Mouse (Mus musculus) neural tube, embryonic 13.5 days (tissue): ENCODE results near the gene Tmbim1. TPM values are rescaled to one million over a fixed set of nuclear protein-coding genes. Genes with fewer than 3 reads are reported as not detected.

ENCODE experiments used
- ATAC-seq: fragments of 200-750 bp; cut with Nextera tagmentation; 2 replicates; pipeline ENCODE4 v1.8.0; 2017; ENCODE audit warnings: low read depth, mild to moderate bottlenecking, moderate TSS enrichment, moderate library complexity
- H3K27ac ChIP-seq: fragments of 300-500 bp; sonication (generic); replicated peaks from 2 replicates; pipeline ENCODE4 v1.5.1; 2015; ENCODE audit warnings: moderate library complexity, mild to moderate bottlenecking, inconsistent platforms
- H3K27me3 ChIP-seq: fragments of 300-500 bp; sonication (generic); 2 replicates; pipeline ENCODE4 v1.6.1; 2015; ENCODE audit warnings: mild to moderate bottlenecking, inconsistent platforms
- H3K36me3 ChIP-seq: fragments of 300-500 bp; sonication (generic); 2 replicates; pipeline ENCODE4 v1.6.1; 2015; ENCODE audit warnings: mild to moderate bottlenecking, inconsistent platforms
- H3K4me1 ChIP-seq: fragments of 300-500 bp; sonication (generic); replicated peaks from 2 replicates; pipeline ENCODE4 v1.6.1; 2015; ENCODE audit warnings: inconsistent platforms
- H3K4me2 ChIP-seq: fragments of 300-500 bp; sonication (generic); 2 replicates; pipeline ENCODE4 v1.6.1; 2015; ENCODE audit warnings: inconsistent platforms, mild to moderate bottlenecking, moderate library complexity
- H3K4me3 ChIP-seq: fragments of 300-500 bp; sonication (generic); 2 replicates; pipeline ENCODE4 v1.5.1; 2015; ENCODE audit warnings: mild to moderate bottlenecking, inconsistent platforms
- H3K9ac ChIP-seq: fragments of 300-500 bp; sonication (generic); 2 replicates; pipeline ENCODE4 v1.6.1; 2015; ENCODE audit warnings: moderate library complexity, mild to moderate bottlenecking, inconsistent platforms
- H3K9me3 ChIP-seq: fragments of 300-500 bp; sonication (generic); 2 replicates; pipeline ENCODE4 v1.6.1; 2016; ENCODE audit warnings: inconsistent platforms
- WGBS: fragments of 180-500 bp; shearing (Covaris S2); methylation state at CpG from one replicate; pipeline ENCODE4 v1.1.7; 2015; 5-methylcytosine and 5-hydroxymethylcytosine counted together
- polyA plus RNA-seq: library from polyadenylated mRNA; unstranded; fragments of >200 nt; fragmentation: Nextera tagmentation; extraction: Ambion mirVana; gene quantifications from 2 replicates; pipeline ENCODE4 v1.2.1, GENCODE M21; 2015

Tmbim1 gene
- polyA plus RNA-seq, 1 experiment from 2014 or later = 10.9 TPM

- no peak overlapping the region for H3K4me2 ChIP-seq
- H3K9ac ChIP-seq = no peak overlapping the region
- H3K9me3 ChIP-seq = no peaks in the 10 kb centered on the region
- H3K4me3 ChIP-seq = no peak overlapping the region
- ATAC-seq = no peak
- 98% methylated on average over 8 of the region's 8 CpGs for WGBS
- no peaks in the 10 kb centered on the region for H3K4me1 ChIP-seq
- H3K27me3 ChIP-seq = no peaks in the 10 kb centered on the region
- no peak overlapping the region for H3K27ac ChIP-seq
- peaks cover 92% of the 10 kb centered on the region for H3K36me3 ChIP-seq
Measured at GRCm38 (mm10) chr1:74255704-74256345, 49.6 kb downstream of the Tmbim1 start.

DNA sequence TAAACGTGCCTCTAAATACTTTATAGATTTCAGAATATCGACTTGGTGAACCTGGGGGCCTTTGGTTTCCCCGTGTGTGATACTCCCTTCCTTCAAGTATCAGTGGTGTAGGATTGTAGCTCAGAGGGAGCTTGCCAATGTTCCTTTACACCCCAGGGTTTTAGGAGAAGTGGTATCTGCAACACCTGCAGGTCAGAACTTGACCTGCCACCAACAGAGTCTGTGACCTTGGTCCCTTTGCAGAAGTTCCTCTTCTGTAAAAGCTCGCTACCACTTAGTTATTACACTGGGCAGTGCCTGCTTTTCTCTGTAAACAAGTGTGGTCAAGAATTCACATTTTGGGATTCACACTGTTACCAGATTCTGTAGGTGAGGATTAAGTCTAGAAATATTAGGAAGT, 55.3 kb downstream of the Tmbim1 start:
- H3K9me3 ChIP-seq = no peaks in the 10 kb centered on the region
- no peaks in the 10 kb centered on the region for H3K27me3 ChIP-seq
- no peak overlapping the region for H3K4me2 ChIP-seq
- H3K27ac ChIP-seq = no peak overlapping the region
- WGBS = 91% methylated on average over 4 of the region's 4 CpGs
- peaks cover 77% of the 10 kb centered on the region for H3K36me3 ChIP-seq
- ATAC-seq = no peak
- H3K4me1 ChIP-seq = peaks cover 3% of the 10 kb centered on the region; the same call in 1 of the 2 replicates
- H3K9ac ChIP-seq = no peak overlapping the region
- no peak overlapping the region for H3K4me3 ChIP-seq

DNA sequence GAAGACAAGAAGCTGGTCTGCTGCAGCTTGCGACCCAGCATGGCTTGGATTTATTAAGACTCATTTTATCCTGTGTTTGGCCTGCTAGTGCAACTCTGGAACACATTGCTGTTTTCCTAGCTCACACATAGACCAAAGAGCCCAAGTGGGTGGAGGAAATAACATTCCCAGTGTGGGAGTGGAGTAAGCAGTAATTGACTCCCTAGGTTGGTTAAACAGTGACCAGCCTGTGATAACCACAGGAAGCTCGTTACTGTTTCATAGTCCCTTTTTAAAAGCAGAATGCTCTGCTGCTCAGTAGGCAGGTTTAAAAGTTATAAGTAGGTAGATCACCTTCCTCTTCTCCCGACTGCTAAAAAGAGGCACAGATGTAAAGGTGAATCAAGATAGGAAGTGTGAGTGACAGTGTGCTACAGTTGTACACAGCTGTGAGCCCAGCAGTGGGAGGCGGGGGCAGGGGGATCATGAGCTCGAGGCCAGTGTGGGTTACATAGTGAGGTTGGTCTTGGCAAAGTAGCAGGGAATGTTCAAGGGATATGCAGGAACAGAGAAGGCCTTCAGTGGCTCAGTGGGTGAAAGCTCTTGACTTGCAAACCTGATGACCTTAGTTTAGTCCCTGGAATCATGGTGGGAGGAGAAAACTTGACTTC, 56.0 kb downstream of the Tmbim1 start:
- Histone ChIP-seq H3K9me3 (no peaks in the 10 kb centered on the region), H3K4me1 (peaks cover 8% of the 10 kb centered on the region; the same call in 1 of the 2 replicates), H3K4me3 (no peak overlapping the region), H3K27me3 (no peaks in the 10 kb centered on the region), H3K36me3 (peaks cover 71% of the 10 kb centered on the region), H3K4me2 (no peak overlapping the region), H3K9ac (no peak overlapping the region), H3K27ac (no peak overlapping the region)
- ATAC-seq = no peak
- 78% methylated on average over 5 of the region's 5 CpGs for WGBS

DNA sequence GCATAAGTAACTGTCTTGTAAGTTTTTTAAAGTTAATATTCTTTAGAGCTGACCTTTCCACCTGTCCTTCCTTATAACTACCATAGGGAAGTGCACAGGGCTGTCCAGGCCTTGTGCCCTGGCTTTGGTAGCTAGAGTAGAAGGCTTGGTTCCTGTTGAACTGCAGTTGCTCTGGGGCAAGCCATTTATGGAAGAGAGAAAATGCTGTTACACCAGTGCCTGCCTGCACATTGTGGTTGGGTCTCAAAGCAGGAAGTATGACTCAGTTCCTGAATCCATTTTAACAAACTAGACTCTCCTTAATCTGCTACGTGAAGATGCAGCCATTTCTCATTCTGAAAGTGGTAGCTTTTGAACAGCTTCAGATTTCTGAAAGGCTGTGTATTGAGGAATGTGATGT, 56.6 kb downstream of the Tmbim1 start:
- H3K27me3 ChIP-seq = no peaks in the 10 kb centered on the region
- ATAC-seq = no peak
- peaks cover 64% of the 10 kb centered on the region for H3K36me3 ChIP-seq
- no peak overlapping the region for H3K4me3 ChIP-seq
- H3K4me2 ChIP-seq = no peak overlapping the region
- H3K9ac ChIP-seq = no peak overlapping the region
- H3K27ac ChIP-seq = no peak overlapping the region
- peaks cover 8% of the 10 kb centered on the region; the same call in 1 of the 2 replicates for H3K4me1 ChIP-seq
- WGBS = 80% methylated on average over 1 of the region's 1 CpGs
- no peaks in the 10 kb centered on the region for H3K9me3 ChIP-seq

DNA sequence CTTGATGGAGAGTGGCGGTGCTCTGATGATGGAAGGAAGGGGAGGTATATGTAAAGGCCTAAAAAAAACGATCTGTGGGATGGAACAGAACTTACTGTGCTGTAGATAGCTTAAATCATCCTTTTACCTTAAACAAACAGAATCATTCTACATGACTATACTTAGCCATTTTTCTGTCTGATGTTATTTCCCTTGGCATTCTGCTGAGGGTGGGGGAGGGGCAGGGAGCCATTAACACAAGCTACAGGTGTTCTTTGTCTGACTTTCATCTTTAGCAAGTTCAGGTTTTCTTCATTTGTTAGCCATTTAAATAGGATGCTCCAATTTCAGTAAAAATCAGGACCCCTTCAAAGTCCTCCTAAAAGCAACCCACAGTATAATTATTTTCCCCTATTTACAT, 59.9 kb downstream of the Tmbim1 start:
- Histone ChIP-seq H3K4me1 (peaks cover 15% of the 10 kb centered on the region), H3K36me3 (peaks cover 34% of the 10 kb centered on the region), H3K9ac (no peak overlapping the region), H3K4me3 (no peak overlapping the region), H3K27me3 (no peaks in the 10 kb centered on the region), H3K27ac (no peak overlapping the region), H3K4me2 (no peak overlapping the region), H3K9me3 (no peaks in the 10 kb centered on the region)
- 87% methylated on average over 2 of the region's 2 CpGs for WGBS
- no peak for ATAC-seq

DNA sequence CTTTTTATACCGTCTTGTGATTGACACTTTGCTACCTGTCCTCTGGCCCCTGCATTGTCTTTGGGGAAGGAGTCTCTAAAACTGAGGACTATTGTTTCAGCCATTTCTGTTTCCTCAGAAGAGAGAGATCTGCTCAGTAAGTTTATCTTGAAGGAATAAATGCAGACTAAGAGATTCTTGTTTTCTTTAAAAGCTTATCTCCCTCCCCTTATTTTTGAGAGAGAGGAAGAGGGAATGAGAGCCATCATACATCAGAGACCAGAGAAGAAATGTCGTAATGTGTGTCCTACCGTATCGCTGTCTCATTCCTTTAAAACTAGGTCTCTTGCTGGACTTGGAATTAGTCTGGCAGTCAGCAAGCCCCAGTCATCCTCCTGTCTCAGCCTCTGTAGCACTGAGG, 64.6 kb downstream of the Tmbim1 start:
- no peak overlapping the region for H3K4me3 ChIP-seq
- no peaks in the 10 kb centered on the region for H3K27me3 ChIP-seq
- H3K4me1 ChIP-seq = peaks cover 50% of the 10 kb centered on the region
- 79% methylated on average over 4 of the region's 4 CpGs for WGBS
- H3K9me3 ChIP-seq = no peaks in the 10 kb centered on the region
- 0 out of 2 replicates have a peak overlapping the region, but pooled peaks have one; percentile 47 for H3K9ac ChIP-seq
- no peaks in the 10 kb centered on the region for H3K36me3 ChIP-seq
- H3K4me2 ChIP-seq = no peak overlapping the region
- ATAC-seq = no peak
- H3K27ac ChIP-seq = no peak overlapping the region

- Histone ChIP-seq H3K9me3 (no peaks in the 10 kb centered on the region), H3K27me3 (no peaks in the 10 kb centered on the region), H3K27ac (no peak overlapping the region; the same call in 1 of the 2 replicates), H3K36me3 (no peaks in the 10 kb centered on the region), H3K4me1 (peaks cover 49% of the 10 kb centered on the region), H3K4me3 (no peak overlapping the region), H3K9ac (peak overlapping the region; percentile 47; the same call in 1 of the 2 replicates), H3K4me2 (no peak overlapping the region; the same call in 1 of the 2 replicates)
- ATAC-seq = no peak
- WGBS = 66% methylated on average over 6 of the region's 6 CpGs
Measured at GRCm38 (mm10) chr1:74240311-74240710, 65.1 kb downstream of the Tmbim1 start.

GRCm38 (mm10) chr1:74239618-74240017, 65.8 kb downstream of the Tmbim1 start:
- ATAC-seq = no peak
- WGBS = 57% methylated on average over 11 of the region's 11 CpGs
- no peaks in the 10 kb centered on the region for H3K36me3 ChIP-seq
- peaks cover 42% of the 10 kb centered on the region for H3K4me1 ChIP-seq
- H3K27ac ChIP-seq = no peak overlapping the region; the same call in 1 of the 2 replicates
- peak overlapping the region; percentile 50 for H3K9ac ChIP-seq
- H3K4me2 ChIP-seq = peak overlapping the region; percentile 96
- H3K27me3 ChIP-seq = no peaks in the 10 kb centered on the region
- no peak overlapping the region for H3K4me3 ChIP-seq
- no peaks in the 10 kb centered on the region for H3K9me3 ChIP-seq

- H3K9ac ChIP-seq = peak overlapping the region; percentile 50
- 81% methylated on average over 7 of the region's 7 CpGs for WGBS
- H3K4me2 ChIP-seq = peak overlapping the region; percentile 96
- no peak overlapping the region; the same call in 1 of the 2 replicates for H3K27ac ChIP-seq
- H3K36me3 ChIP-seq = no peaks in the 10 kb centered on the region
- H3K9me3 ChIP-seq = no peaks in the 10 kb centered on the region
- H3K27me3 ChIP-seq = no peaks in the 10 kb centered on the region
- H3K4me1 ChIP-seq = peaks cover 42% of the 10 kb centered on the region
- no peak for ATAC-seq
- no peak overlapping the region for H3K4me3 ChIP-seq
Measured at GRCm38 (mm10) chr1:74239162-74239561, 66.3 kb downstream of the Tmbim1 start.

Other genes starting within 250 kb of the Tmbim1 start
- gene Tns1, start 181.2 kb downstream of the Tmbim1 start, polyA plus RNA-seq = 15.8 and 17.0 TPM in 2 replicates
- 0.14 TPM in 1 of 2 replicates, not detected in the other for gene Rufy4, start 180.1 kb downstream of the Tmbim1 start, polyA plus RNA-seq
- gene Cxcr2, start 151.6 kb downstream of the Tmbim1 start, polyA plus RNA-seq = 0.12 and 0.15 TPM in 2 replicates
- not detected in 2 replicates for gene Cxcr1, start 111.0 kb downstream of the Tmbim1 start, polyA plus RNA-seq
- 436 and 457 TPM in 2 replicates for gene Arpc2, start 69.5 kb downstream of the Tmbim1 start, polyA plus RNA-seq
- 0.28 TPM in 1 of 2 replicates, not detected in the other for gene Gpbar1, start 27.1 kb downstream of the Tmbim1 start, polyA plus RNA-seq
- 195 and 200 TPM in 2 replicates for gene Aamp, start 20.9 kb downstream of the Tmbim1 start, polyA plus RNA-seq
- 104 and 119 TPM in 2 replicates for gene Pnkd, start 20.7 kb downstream of the Tmbim1 start, polyA plus RNA-seq
- 0.73 and 1.1 TPM in 2 replicates for gene Catip, start 56.5 kb upstream of the Tmbim1 start, polyA plus RNA-seq
- 2.7 and 3.1 TPM in 2 replicates for gene Slc11a1, start 69.6 kb upstream of the Tmbim1 start, polyA plus RNA-seq
- gene Ctdsp1, start 85.9 kb upstream of the Tmbim1 start, polyA plus RNA-seq = 22.5 and 27.1 TPM in 2 replicates
- gene Vil1, start 103.8 kb upstream of the Tmbim1 start, polyA plus RNA-seq = 0.10 and 0.12 TPM in 2 replicates
- 46.8 and 48.9 TPM in 2 replicates for gene Cnot9, start 200.4 kb upstream of the Tmbim1 start, polyA plus RNA-seq
- 6.5 and 8.7 TPM in 2 replicates for gene Plcd4, start 237.3 kb upstream of the Tmbim1 start, polyA plus RNA-seq
- 24.1 and 25.0 TPM in 2 replicates for gene Usp37, start 238.7 kb upstream of the Tmbim1 start, polyA plus RNA-seq